Mouse (Mus musculus) lung, postnatal 0 days (tissue): ENCODE measurements around the gene Nid2.

Source experiments
- CTCF ChIP-seq: IDR thresholded peaks from 2 replicates; pipeline ENCODE4 v1.5.1; 2016; ENCODE audit warnings: antibody characterized with exemption, mild to moderate bottlenecking
- EP300 ChIP-seq: IDR thresholded peaks from 2 replicates; pipeline ENCODE4 v1.6.1; 2016; ENCODE audit warnings: antibody characterized with exemption, mild to moderate bottlenecking, control low read depth

GRCm38 (mm10) chr14:19801474-19802215 lies 50.6 kb downstream of the Nid2 start:
- no peak for TF ChIP-seq EP300
- TF ChIP-seq CTCF: no peak
